Mouse (Mus musculus) midbrain, embryonic 11.5 days (tissue): ENCODE measurements at regions not wholly inside any gene's neighbourhood (a gene's known extent, or its start where the extent isn't known, plus 50 kb on each side); places are given as distances from the start of the nearest gene placed in this dataset.

Experiments
- ATAC-seq: fragments of 200-750 bp; cut with Nextera tagmentation; 2 replicates; pipeline ENCODE4 v1.8.0; 2017; ENCODE audit warnings: moderate TSS enrichment, moderate library complexity; ENCODE audit not compliant: low FRiP score
- DNase-seq: peaks from one replicate; pipeline ENCODE4 v3.0.0; 2015; ENCODE audit warnings: low spot score; ENCODE audit errors: missing footprints
- H3K27ac ChIP-seq: fragments of 300-500 bp; sonication (generic); 2 replicates; pipeline ENCODE4 v1.5.1; 2014; ENCODE audit warnings: low read depth, low read length
- H3K27me3 ChIP-seq: fragments of 300-500 bp; sonication (generic); 2 replicates; pipeline ENCODE4 v1.6.1; 2014; ENCODE audit warnings: mild to moderate bottlenecking, low read length, moderate library complexity, mixed read lengths; ENCODE audit not compliant: control insufficient read depth, insufficient read depth
- H3K36me3 ChIP-seq: fragments of 300-500 bp; sonication (generic); 2 replicates; pipeline ENCODE4 v1.6.1; 2014; ENCODE audit warnings: mild to moderate bottlenecking, low read length, moderate library complexity, mixed read lengths; ENCODE audit not compliant: control insufficient read depth, insufficient read depth
- H3K4me1 ChIP-seq: fragments of 300-500 bp; sonication (generic); 2 replicates; pipeline ENCODE4 v1.6.1; 2014; ENCODE audit warnings: low read length; ENCODE audit not compliant: control insufficient read depth, insufficient read depth
- H3K4me2 ChIP-seq: fragments of 300-500 bp; sonication (generic); 2 replicates; pipeline ENCODE4 v1.6.1; 2014; ENCODE audit warnings: mild to moderate bottlenecking, moderate library complexity
- H3K4me3 ChIP-seq: fragments of 300-500 bp; sonication (generic); 2 replicates; pipeline ENCODE4 v1.5.1; 2014; ENCODE audit warnings: low read depth, low read length
- H3K9ac ChIP-seq: fragments of 300-500 bp; sonication (generic); 2 replicates; pipeline ENCODE4 v1.6.1; 2014; ENCODE audit warnings: low read length
- H3K9me3 ChIP-seq: fragments of 300-500 bp; sonication (generic); 2 replicates; pipeline ENCODE4 v1.6.1; 2016; ENCODE audit warnings: low read length; ENCODE audit not compliant: control insufficient read depth
- WGBS: fragments of 180-500 bp; shearing (Covaris S2); extraction: QIAGEN DNeasy Blood & Tissue Kit; methylation state at CpG from one replicate; pipeline ENCODE4 v1.1.7; 2014; 5-methylcytosine and 5-hydroxymethylcytosine counted together

- Histone ChIP-seq H3K36me3 (no peaks in the 10 kb centered on the region), H3K4me3 (no peak overlapping the region), H3K4me1 (no peaks in the 10 kb centered on the region), H3K9ac (no peak overlapping the region), H3K9me3 (no peaks in the 10 kb centered on the region), H3K27ac (no peak overlapping the region), H3K4me2 (no peak overlapping the region), H3K27me3 (no peaks in the 10 kb centered on the region)
- WGBS, result 94% methylated on average over 3 of the region's 3 CpGs
- DNase-seq (no peak), ATAC-seq (no peak)
Measured at GRCm38 (mm10) chr17:79523230-79523629, 88.4 kb upstream of the Rmdn2 start.

GRCm38 (mm10) chr17:79527391-79527790 lies 84.3 kb upstream of the Rmdn2 start:
- no peaks in the 10 kb centered on the region for H3K27me3 ChIP-seq
- no peak overlapping the region for H3K9ac ChIP-seq
- H3K4me2 ChIP-seq, result no peak overlapping the region
- H3K4me1 ChIP-seq, result no peaks in the 10 kb centered on the region
- ATAC-seq, result no peak
- no peaks in the 10 kb centered on the region for H3K36me3 ChIP-seq
- no peak overlapping the region for H3K27ac ChIP-seq
- 90% methylated on average over 3 of the region's 3 CpGs for WGBS
- no peak for DNase-seq
- H3K9me3 ChIP-seq, result no peaks in the 10 kb centered on the region
- no peak overlapping the region for H3K4me3 ChIP-seq

- no peaks in the 10 kb centered on the region for H3K4me1 ChIP-seq
- ATAC-seq (no peak), DNase-seq (no peak)
- no peak overlapping the region for H3K27ac ChIP-seq
- WGBS, result 78% methylated on average over 4 of the region's 4 CpGs
- H3K9me3 ChIP-seq, result no peaks in the 10 kb centered on the region
- H3K36me3 ChIP-seq, result no peaks in the 10 kb centered on the region
- no peak overlapping the region for H3K4me3 ChIP-seq
- H3K4me2 ChIP-seq, result no peak overlapping the region
- no peaks in the 10 kb centered on the region for H3K27me3 ChIP-seq
- H3K9ac ChIP-seq, result no peak overlapping the region
Measured at GRCm38 (mm10) chr17:79536549-79536948, 75.1 kb upstream of the Rmdn2 start.

GRCm38 (mm10) chr17:79538789-79539188 lies 72.9 kb upstream of the Rmdn2 start:
- 85% methylated on average over 4 of the region's 4 CpGs for WGBS
- H3K4me3 ChIP-seq, result no peak overlapping the region
- no peak overlapping the region for H3K27ac ChIP-seq
- no peak overlapping the region for H3K9ac ChIP-seq
- no peaks in the 10 kb centered on the region for H3K36me3 ChIP-seq
- H3K27me3 ChIP-seq, result no peaks in the 10 kb centered on the region
- no peak for ATAC-seq
- no peaks in the 10 kb centered on the region for H3K4me1 ChIP-seq
- no peak overlapping the region for H3K4me2 ChIP-seq
- DNase-seq, result no peak
- no peaks in the 10 kb centered on the region for H3K9me3 ChIP-seq

- H3K4me2 ChIP-seq, result no peak overlapping the region
- H3K9me3 ChIP-seq, result no peaks in the 10 kb centered on the region
- H3K9ac ChIP-seq, result no peak overlapping the region
- H3K36me3 ChIP-seq, result no peaks in the 10 kb centered on the region
- H3K4me1 ChIP-seq, result no peaks in the 10 kb centered on the region
- 83% methylated on average over 1 of the region's 1 CpGs for WGBS
- no peak overlapping the region for H3K27ac ChIP-seq
- H3K4me3 ChIP-seq, result no peak overlapping the region
- no peaks in the 10 kb centered on the region for H3K27me3 ChIP-seq
- DNase-seq (no peak), ATAC-seq (no peak)
Measured at GRCm38 (mm10) chr17:79540038-79540437, 71.6 kb upstream of the Rmdn2 start.

- no peaks in the 10 kb centered on the region for H3K4me1 ChIP-seq
- no peak overlapping the region for H3K27ac ChIP-seq
- 92% methylated on average over 2 of the region's 2 CpGs for WGBS
- H3K4me2 ChIP-seq, result no peak overlapping the region
- H3K9me3 ChIP-seq, result no peaks in the 10 kb centered on the region
- H3K36me3 ChIP-seq, result no peaks in the 10 kb centered on the region
- ATAC-seq, result no peak
- no peak for DNase-seq
- H3K9ac ChIP-seq, result no peak overlapping the region
- H3K27me3 ChIP-seq, result no peaks in the 10 kb centered on the region
- no peak overlapping the region for H3K4me3 ChIP-seq
Measured at GRCm38 (mm10) chr17:79540511-79540910, 71.2 kb upstream of the Rmdn2 start.

GRCm38 (mm10) chr17:79543907-79544522 lies 67.6 kb upstream of the Rmdn2 start:
- no peaks in the 10 kb centered on the region for H3K27me3 ChIP-seq
- no peaks in the 10 kb centered on the region for H3K36me3 ChIP-seq
- no peak overlapping the region for H3K27ac ChIP-seq
- DNase-seq (no peak), ATAC-seq (no peak)
- H3K9ac ChIP-seq, result no peak overlapping the region
- H3K9me3 ChIP-seq, result no peaks in the 10 kb centered on the region
- H3K4me1 ChIP-seq, result no peaks in the 10 kb centered on the region
- 91% methylated on average over 7 of the region's 7 CpGs for WGBS
- no peak overlapping the region for H3K4me3 ChIP-seq
- no peak overlapping the region for H3K4me2 ChIP-seq

- Histone ChIP-seq H3K9ac (no peak overlapping the region), H3K9me3 (no peaks in the 10 kb centered on the region), H3K36me3 (no peaks in the 10 kb centered on the region), H3K4me1 (no peaks in the 10 kb centered on the region), H3K27me3 (no peaks in the 10 kb centered on the region), H3K4me2 (no peak overlapping the region), H3K4me3 (no peak overlapping the region), H3K27ac (no peak overlapping the region)
- ATAC-seq, result no peak
- no peak for DNase-seq
- WGBS, result 81% methylated on average over 2 of the region's 2 CpGs
Measured at GRCm38 (mm10) chr17:79545878-79546277, 65.8 kb upstream of the Rmdn2 start.

- DNase-seq, result no peak
- no peak overlapping the region for H3K4me3 ChIP-seq
- no peaks in the 10 kb centered on the region for H3K4me1 ChIP-seq
- no peak overlapping the region for H3K9ac ChIP-seq
- no peaks in the 10 kb centered on the region for H3K27me3 ChIP-seq
- no peak overlapping the region for H3K4me2 ChIP-seq
- H3K36me3 ChIP-seq, result no peaks in the 10 kb centered on the region
- H3K27ac ChIP-seq, result no peak overlapping the region
- 89% methylated on average over 2 of the region's 2 CpGs for WGBS
- no peaks in the 10 kb centered on the region for H3K9me3 ChIP-seq
- no peak for ATAC-seq
Measured at GRCm38 (mm10) chr17:79547075-79547474, 64.6 kb upstream of the Rmdn2 start.
